Mouse (Mus musculus): ENCODE data around the gene Map4k1.
A peak's percentile ranks its signal among the peaks of the same experiment; 100 is the strongest.

Map4k1 gene

DNA sequence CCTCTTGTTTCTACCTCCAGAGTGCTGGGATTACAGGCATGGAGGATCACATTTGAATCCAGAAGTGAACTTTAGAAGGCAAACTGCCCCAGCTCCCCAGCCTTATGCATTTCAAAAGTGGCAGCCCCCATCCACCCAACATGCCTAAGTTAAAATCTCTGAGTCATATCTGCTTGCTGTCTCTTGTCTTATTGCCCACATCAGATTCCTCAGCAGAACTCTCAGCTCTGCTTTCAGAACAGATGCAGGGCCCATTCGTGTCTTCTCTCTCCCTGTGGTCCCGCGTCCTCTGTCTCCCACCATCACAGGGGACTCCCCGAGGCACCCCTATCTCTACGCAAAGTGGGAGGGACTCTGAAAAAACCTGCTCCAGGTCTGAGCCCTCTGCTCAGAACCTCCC is 44.3 kb downstream of the Map4k1 start:
- DNase-seq (ENCODE audit: low read depth, low spot score) = no peak

DNA sequence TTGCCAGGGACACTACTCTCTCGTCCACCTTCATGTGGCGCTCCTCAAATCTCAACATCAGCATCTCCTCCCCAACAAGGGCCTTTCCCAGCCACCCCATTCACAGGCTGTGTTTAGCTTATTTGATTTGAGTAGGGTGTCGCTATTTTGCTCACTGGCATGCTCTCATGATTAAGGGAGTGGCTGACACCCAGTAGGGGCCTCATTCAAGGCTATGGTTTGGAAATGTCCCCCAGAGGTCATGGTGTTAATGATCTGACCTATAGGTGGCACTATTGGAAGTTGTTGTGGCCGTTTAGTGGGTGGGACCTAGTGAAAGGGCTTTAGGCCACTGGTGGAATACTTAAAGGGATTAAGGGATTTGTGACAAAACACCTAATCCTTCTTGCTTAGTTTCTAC is 45.0 kb downstream of the Map4k1 start:
- DNase-seq (ENCODE audit: low read depth, low spot score) = no peak

DNA sequence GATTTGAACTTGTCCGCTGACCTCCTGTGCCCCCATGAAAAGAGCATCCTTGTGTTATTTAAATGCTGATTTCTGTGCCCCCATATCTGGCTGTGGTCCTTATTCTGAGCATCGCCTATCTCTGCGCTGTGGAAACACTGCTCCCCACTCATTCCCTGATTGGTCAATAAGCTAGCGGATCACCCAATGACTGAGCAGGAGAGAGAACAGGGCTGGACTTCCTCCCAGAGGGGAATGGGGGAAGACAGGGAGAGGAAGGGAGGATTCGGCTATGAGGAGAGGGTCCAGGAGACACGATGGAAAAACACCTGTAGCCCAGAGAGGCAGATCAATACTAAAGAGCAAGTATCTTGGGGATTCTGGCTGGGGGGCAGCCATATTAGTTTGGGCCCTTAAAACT is 46.9 kb downstream of the Map4k1 start:
- DNase-seq (ENCODE audit: low read depth, low spot score) = no peak

DNA sequence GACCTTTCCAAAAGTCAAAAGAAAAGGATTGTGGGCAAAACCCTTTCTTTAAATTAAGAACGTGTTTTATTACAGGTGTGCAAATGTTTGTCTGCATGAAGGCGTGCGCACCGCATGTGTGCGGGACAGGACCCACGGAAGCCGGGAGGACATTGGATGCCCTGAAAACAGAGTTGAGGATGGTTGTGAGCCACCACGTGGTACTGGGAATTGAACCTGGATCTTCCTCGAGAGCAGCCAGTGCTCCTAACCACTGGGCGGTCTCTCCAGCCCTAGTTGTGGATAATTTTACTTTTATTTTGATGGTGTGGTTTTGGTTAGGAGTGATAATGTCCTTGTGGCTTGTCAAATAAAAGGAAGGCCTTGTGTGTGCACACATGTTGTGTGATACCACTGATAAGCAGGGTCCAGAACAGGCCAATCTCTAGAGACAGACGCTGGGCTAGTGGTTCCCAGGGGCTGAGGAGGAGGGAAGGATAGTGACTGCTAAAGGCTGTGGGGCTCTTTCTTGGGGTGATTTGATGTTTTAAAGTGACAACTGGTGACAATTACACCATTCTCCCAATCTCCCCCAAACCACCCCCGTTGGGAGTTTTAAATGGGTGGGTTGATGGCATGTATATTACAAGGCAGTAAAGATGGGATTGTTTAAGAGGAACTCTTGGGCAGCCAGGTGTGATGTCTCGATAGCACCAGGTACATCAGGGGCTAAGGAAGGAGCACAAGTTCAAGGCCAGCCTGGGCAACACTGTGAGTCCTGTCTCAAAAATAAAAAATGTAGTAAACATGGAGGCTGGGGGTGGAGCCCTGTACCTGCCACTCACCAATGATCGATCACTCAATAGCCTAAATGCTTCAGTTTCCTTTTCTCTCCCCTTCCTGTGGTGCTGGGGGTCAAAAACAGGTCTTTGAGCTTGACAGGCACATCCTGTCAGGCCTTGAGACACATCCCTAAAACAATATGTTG is 48.1 kb downstream of the Map4k1 start:
- no peak for DNase-seq (ENCODE audit: low read depth, low spot score)

DNA sequence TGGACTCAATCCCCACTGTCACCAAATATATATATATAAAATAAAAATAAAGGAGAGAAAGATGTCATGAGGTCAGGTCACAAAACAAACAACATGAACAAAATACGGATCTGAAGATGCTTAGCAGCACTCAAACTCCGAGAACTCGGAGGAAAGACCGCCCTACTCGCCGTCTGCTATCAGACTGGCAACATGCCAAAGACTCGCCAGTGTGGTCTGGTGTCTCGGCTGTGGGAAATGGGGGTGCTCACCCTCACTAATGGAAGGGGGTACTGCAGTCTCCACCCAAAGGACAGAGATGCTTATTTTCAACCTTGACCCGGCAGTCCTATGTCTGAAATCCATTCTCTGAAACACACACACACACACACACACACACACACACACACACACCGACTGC is 49.8 kb downstream of the Map4k1 start:
- no peak for DNase-seq (ENCODE audit: low read depth, low spot score)

DNA sequence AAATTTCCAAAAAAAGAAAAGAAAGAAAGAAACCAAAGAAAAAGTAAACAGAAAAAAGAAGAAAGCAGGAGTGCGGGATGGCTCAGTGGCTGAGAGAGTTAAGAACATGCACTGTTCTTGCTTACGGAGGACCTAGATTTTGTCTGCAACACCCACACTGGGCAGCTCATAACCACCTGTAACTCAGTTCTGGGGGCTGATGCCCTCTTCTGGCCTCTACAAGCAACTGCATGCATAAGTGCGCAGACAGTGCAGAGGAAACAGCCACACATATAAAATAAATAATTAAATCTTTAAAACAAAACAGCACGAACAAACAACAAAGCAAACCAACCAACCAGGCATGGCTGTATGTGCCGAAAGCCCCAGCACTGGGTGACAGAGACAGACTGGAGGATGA is 50.8 kb downstream of the Map4k1 start:
- no peak for DNase-seq (ENCODE audit: low read depth, low spot score)

DNA sequence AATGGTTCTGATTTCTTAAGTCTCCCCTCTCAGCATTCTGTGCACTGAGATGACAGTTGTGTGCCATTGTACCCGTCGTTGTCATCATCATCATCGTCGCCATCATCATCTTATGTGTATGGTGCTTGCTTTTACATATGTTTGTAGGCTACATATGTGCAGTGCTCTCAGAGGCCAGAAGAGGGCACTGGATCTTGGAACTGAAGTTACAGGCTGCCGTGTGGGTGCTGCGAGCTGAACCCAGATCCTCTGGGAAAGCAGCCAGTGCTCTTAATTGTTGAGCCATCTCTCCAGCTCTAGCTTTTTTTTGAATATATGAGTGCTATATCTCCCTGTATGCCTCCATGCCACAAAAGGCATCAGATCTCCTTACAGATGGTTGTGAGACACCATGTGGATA is 55.4 kb downstream of the Map4k1 start:
- no peak for DNase-seq (ENCODE audit: low read depth, low spot score)

DNA sequence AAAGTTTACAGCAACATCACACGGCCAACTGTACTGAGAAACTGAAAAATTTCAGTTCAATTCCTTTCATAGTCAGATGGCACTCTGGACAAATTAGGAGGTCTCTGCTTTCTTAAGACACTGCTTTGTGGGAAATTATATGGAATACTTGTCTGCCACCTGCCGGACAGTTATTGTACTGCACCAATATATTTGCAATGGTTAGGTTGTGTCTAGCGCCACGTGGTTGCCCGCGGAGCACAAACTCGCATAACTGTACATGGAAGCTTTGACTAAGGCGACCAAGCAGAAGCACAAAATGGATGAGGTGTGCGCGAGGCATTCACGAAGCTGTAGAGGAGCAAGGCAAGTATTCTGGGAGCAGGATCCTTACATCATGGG is 57.7 kb downstream of the Map4k1 start:
- peak; percentile 97 for DNase-seq (ENCODE audit: low read depth, low spot score)

DNA sequence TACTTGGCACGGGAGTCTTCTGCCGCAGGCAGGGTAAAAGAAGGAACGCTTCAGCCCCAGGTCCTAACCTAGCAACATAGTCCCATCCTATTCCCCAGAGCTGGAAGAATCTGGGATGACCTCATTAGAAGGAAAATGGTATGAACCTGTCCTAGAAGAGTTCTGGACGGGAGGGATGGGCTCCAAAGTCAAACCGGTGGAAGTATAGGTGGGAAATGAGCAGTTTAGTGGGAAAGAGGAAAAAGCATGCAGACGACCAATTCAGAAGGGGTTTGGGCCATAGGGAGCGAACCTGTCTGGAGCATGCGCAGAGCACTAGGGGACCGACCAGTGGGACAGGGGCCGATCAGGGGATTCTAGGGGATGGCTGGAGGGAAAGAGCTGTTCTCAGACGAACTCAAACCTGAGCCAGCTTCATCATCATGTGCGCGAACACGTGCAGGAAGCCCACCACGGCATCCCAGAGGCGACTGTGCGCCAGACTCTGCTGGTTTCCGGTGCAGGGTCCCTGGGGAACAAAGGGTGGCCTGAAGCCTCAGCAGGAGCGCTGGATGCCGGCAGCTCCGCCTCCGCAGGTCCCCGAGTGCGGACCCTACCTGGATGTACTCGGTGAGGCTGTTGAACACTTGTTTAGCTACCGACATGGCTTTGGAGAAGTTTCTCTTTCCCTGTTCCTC is 58.3 kb downstream of the Map4k1 start:
- peak; percentile 74 for DNase-seq (ENCODE audit: low read depth, low spot score)

DNA sequence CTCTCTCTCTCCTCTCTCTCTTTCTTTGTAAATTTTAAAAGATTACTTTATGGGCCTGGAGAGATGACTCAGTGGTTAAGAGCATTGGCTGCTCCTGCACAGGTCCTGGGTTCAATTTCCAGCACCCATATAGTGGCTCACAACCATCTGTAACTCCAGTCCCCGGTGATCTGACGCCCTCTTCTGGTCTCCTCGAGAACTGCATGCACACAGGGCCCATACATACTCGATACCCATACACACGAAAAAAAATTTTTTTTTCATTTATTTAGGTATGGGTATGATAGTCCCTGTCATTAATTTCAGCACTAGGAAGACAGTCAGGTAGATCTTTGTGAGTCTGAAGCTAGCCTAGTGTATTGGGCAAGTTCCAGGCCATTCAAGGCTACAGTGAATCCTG is 59.3 kb downstream of the Map4k1 start:
- DNase-seq (ENCODE audit: low read depth, low spot score) = no peak

DNA sequence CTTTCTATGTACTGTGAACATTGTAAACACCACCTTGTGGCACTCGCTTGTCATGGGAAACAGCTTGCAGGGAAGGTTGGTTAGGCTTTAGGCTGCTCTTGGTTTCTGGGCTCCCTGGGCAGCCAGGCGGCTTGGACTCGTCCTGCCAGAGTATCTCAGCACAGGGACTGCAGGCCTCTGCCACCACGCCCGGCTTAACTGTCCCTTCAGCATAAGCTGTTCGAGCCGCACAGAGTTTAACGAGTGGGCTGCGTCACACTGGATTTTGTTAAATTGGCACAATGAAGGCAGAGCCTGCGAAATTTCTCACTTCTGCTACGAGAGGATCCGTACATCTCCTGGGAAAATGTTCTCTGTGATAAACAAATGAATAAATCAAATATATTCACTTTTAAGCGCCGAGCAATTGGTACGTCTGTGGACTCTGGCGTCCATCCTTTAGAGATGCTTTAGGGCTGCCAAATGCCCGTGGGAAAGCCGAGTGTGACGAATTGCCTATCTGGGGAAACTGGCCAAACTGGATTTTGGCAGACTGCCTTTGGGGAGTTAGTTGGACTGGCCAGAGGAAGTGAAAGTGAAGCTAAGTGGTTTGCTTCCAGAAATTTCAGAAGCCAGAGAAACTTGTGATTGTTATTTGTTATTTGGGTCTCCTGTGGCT is 61.3 kb downstream of the Map4k1 start:
- DNase-seq (ENCODE audit: low read depth, low spot score) = no peak

DNA sequence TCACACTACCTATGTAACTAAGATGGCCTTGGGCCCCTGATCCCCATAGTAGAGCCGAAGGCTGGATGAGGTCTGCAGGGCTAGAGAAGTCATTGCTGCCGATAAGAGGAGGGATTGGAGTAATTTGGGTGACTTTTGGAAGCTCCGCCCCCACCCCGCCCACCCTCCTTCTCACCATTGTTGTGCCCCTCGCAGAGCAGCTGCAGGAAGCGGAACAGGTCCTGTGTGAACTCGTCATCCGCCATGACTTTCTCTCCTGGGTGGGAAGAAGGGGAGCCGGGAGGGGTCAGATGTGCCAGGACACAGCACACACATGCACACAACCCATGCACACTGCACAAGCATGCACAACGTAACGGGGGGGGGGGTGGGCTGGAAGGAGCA is 61.8 kb downstream of the Map4k1 start:
- no peak for DNase-seq (ENCODE audit: low read depth, low spot score)

DNA sequence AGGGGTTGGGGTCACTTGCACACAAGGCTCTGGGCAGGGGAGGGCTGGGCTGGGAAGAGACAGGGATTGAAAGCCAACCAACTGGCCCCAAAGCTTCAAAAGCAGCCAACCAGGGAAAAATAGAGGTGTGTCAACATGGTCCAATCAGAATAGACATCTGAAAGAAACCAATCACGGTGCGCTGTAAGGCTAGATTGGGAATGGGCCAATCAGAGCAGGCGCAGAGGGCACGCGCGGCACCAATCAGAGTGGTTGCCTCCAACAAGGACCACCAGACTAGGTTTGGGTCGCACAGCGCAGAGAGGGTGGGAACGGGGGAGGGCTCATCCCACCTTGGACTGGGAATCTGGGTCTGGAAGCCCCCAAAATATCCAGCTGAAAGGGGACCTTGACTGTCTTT is 62.5 kb downstream of the Map4k1 start:
- DNase-seq (ENCODE audit: low read depth, low spot score) = peak; percentile 31

DNA sequence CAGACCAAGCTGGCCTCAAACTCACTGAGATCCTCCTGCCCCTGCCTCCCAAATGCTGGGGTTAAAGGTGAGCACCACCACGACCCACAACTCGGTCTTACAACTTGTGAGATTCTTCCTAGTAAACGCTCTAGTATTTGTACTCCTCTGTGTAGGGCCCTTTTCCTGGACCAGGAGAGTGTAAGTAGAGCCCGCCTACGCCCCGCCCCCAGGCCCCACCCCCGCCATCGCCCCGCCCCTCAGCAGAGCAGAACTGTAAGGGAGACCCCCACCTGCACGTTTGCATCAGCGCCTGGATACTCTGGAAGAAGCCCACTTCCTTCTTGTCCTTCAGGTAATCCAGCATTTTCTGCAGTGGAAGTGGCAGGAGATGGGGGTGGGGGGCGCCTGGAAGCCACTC is 64.7 kb downstream of the Map4k1 start:
- no peak for DNase-seq (ENCODE audit: low read depth, low spot score)

DNA sequence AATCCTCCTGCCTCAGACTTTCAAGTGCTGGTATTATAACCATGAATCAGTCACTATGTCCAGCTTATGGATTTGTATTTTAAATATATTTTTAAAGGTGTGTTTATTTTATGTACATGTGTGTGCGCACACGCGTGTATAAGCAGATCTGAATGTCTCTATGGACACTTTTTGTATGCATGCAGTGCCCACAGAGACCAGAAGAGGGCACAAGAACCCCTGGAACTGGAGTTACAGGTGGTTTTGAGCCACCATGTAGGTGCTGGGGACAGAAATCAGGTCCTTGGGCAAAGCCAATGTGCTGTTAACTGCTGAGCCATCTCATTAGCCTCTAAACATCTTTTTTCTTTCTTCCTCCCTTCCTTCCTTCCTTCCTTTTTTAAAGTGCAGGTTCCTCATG is 66.2 kb downstream of the Map4k1 start:
- no peak for DNase-seq (ENCODE audit: low read depth, low spot score)

DNA sequence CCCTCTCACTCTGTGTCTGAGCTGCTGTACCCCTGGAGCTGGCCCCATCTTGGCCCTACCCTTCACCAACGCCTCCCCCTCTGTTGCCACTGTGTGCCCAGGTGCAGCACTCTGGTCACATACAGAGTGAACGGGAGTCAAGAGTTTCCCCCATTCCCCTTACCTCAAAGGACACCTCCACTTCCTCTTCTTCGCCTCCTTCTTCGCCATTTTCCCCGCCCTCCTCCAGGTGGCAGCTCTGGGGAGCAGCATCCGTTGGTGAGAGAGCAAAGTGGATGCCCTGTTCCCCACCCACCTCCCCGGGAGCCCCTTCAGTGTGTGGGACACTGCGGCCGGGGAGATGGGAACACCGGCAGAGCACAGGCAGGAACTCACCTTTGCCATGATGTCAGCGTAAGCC is 66.8 kb downstream of the Map4k1 start:
- no peak for DNase-seq (ENCODE audit: low read depth, low spot score)

DNA sequence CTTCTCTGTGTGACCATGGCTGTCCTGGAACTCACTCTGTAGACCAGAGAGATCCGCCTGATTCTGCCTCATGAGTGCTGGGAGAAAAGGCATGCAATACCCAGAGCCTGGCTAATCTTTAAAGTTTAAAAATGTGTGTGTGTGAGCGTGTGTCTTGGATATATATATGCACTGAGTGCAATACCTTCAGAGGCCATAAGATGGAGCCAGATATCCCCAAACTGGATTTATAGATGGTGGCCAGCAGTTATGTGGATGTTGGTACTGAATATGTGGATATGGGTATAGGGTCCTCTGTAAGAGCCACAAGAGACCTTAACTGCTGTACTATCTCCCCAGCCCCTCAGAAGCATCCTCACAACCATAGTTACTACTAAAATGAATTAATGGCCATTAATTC is 68.9 kb downstream of the Map4k1 start:
- DNase-seq (ENCODE audit: low read depth, low spot score) = peak; percentile 59

DNA sequence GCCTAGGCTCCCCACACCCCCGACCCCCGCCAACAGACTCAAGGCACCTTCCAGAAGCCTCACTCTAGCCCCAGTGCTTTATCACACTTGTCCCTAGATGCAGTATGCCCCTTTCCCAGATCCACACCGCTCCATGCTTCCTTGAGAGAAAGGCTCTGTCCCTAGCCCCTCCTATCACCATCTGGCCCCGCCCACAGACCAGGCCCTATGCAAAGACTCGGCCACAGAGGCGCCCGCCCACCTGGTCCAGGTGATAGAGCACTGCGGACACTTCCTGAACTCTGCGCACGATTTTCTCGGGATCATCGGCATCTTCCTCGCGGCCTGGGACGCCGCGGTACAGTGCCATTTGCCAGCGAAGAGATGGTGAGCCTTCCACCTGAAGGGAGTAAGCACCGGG is 71.0 kb downstream of the Map4k1 start:
- DNase-seq (ENCODE audit: low read depth, low spot score) = no peak

Data from forelimb bud, embryonic 11.5 days (tissue).